Mouse (Mus musculus) hindbrain, embryonic 13.5 days (tissue): ENCODE results near the gene Frem1. TPM values are rescaled to one million over a fixed set of nuclear protein-coding genes. Genes with fewer than 3 reads are reported as not detected.

ENCODE experiments used
- ATAC-seq: fragments of 200-750 bp; cut with Nextera tagmentation; 2 replicates; pipeline ENCODE4 v1.8.0; 2017; ENCODE audit warnings: moderate TSS enrichment; ENCODE audit not compliant: low FRiP score
- H3K27ac ChIP-seq: fragments of 300-500 bp; sonication (generic); 2 replicates; pipeline ENCODE4 v1.5.1; 2015; ENCODE audit warnings: inconsistent platforms, mild to moderate bottlenecking, moderate library complexity
- H3K27me3 ChIP-seq: fragments of 300-500 bp; sonication (generic); 2 replicates; pipeline ENCODE4 v1.6.1; 2015; ENCODE audit warnings: mild to moderate bottlenecking, inconsistent platforms
- H3K36me3 ChIP-seq: fragments of 300-500 bp; sonication (generic); 2 replicates; pipeline ENCODE4 v1.6.1; 2015; ENCODE audit warnings: mild to moderate bottlenecking, inconsistent platforms
- H3K4me1 ChIP-seq: fragments of 300-500 bp; sonication (generic); replicated peaks from 2 replicates; pipeline ENCODE4 v1.6.1; 2015; ENCODE audit warnings: inconsistent platforms
- H3K4me2 ChIP-seq: fragments of 300-500 bp; sonication (generic); 2 replicates; pipeline ENCODE4 v1.6.1; 2015; ENCODE audit warnings: inconsistent platforms, mild to moderate bottlenecking, moderate library complexity
- H3K4me3 ChIP-seq: fragments of 300-500 bp; sonication (generic); 2 replicates; pipeline ENCODE4 v1.5.1; 2015; ENCODE audit warnings: mild to moderate bottlenecking, inconsistent platforms
- H3K9ac ChIP-seq: fragments of 300-500 bp; sonication (generic); 2 replicates; pipeline ENCODE4 v1.6.1; 2015; ENCODE audit warnings: mild to moderate bottlenecking, inconsistent platforms
- H3K9me3 ChIP-seq: fragments of 300-500 bp; sonication (generic); 2 replicates; pipeline ENCODE4 v1.6.1; 2016; ENCODE audit warnings: inconsistent platforms
- WGBS: fragments of 180-500 bp; shearing (Covaris S2); methylation state at CpG from one replicate; pipeline ENCODE4 v1.1.7; 2015; 5-methylcytosine and 5-hydroxymethylcytosine counted together
- polyA plus RNA-seq: library from polyadenylated mRNA; unstranded; fragments of >200 nt; fragmentation: Nextera tagmentation; extraction: Ambion mirVana; gene quantifications from 2 replicates; pipeline ENCODE4 v1.2.1, GENCODE M21; 2015

Frem1 gene
- polyA plus RNA-seq, 1 experiment from 2014 or later, result 3.4 TPM

DNA sequence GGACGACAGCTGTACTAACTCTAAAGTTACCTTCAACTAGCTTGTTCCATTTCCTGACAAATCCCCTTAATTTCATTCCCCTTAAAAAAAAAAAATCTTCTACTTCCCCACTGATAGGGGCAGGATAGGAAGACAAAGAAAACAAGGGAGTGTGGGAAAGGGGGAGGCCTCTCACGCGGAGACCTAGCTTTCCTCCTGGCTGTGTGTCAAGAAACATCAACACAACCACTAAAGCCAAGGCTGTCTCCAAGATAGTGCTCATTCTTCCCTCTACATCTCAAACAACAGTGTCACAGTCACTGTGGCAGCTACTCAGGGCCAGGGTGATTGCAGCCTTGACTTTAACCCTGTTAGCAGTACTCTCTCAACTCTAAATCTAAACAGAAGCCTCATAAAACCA lies 191.6 kb downstream of the Frem1 start:
- ATAC-seq, result no peak
- Histone ChIP-seq H3K9me3 (no peaks in the 10 kb centered on the region), H3K27ac (peak overlapping the region; percentile 30; the same call in 1 of the 2 replicates), H3K9ac (no peak overlapping the region), H3K4me3 (no peak overlapping the region), H3K36me3 (no peaks in the 10 kb centered on the region), H3K4me2 (no peak overlapping the region), H3K4me1 (peaks cover 21% of the 10 kb centered on the region), H3K27me3 (no peaks in the 10 kb centered on the region)
- 33% methylated on average over 3 of the region's 3 CpGs for WGBS

- Histone ChIP-seq H3K9me3 (no peaks in the 10 kb centered on the region), H3K4me2 (peak within 1 kb of the TSS; percentile 67), H3K27me3 (no peaks in the 10 kb centered on the region), H3K27ac (peak within 1 kb of the TSS; percentile 95), H3K36me3 (no peaks in the 10 kb centered on the region), H3K4me1 (peaks cover 21% of the 10 kb centered on the region), H3K9ac (peak within 1 kb of the TSS; percentile 92), H3K4me3 (peak within 1 kb of the TSS; percentile 76)
- under 1% methylated on average over 70 of the region's 82 CpGs for WGBS
- peak; percentile 94 for ATAC-seq
Observed at GRCm38 (mm10) chr4:82859131-82860125, 192.7 kb downstream of the Frem1 start, which contains the start of gene Zdhhc21. Gene Zdhhc21 (minus strand): TSS chr4:82859958.

- no peak for ATAC-seq
- Histone ChIP-seq H3K4me3 (peak overlapping the region; percentile 76), H3K27ac (peak overlapping the region; percentile 95), H3K36me3 (no peaks in the 10 kb centered on the region), H3K27me3 (no peaks in the 10 kb centered on the region), H3K4me2 (peak overlapping the region; percentile 67), H3K9me3 (no peaks in the 10 kb centered on the region), H3K9ac (peak overlapping the region; percentile 92), H3K4me1 (peaks cover 21% of the 10 kb centered on the region)
- WGBS, result 23% methylated on average over 4 of the region's 4 CpGs
Observed at GRCm38 (mm10) chr4:82858431-82859010, 193.6 kb downstream of the Frem1 start.

- WGBS, result 90% methylated on average over 3 of the region's 3 CpGs
- no peak overlapping the region for H3K27ac ChIP-seq
- 0 out of 2 replicates have a peak overlapping the region, but pooled peaks have one; percentile 29 for H3K9ac ChIP-seq
- no peaks in the 10 kb centered on the region for H3K9me3 ChIP-seq
- H3K4me2 ChIP-seq, result no peak overlapping the region
- H3K4me1 ChIP-seq, result peaks cover 21% of the 10 kb centered on the region
- H3K36me3 ChIP-seq, result peaks cover 5% of the 10 kb centered on the region; the same call in 1 of the 2 replicates
- no peaks in the 10 kb centered on the region for H3K27me3 ChIP-seq
- ATAC-seq, result no peak
- no peak overlapping the region for H3K4me3 ChIP-seq
Observed at GRCm38 (mm10) chr4:82856986-82857385, 195.2 kb downstream of the Frem1 start.

GRCm38 (mm10) chr4:82853809-82854208 lies 198.3 kb downstream of the Frem1 start:
- no peak overlapping the region for H3K27ac ChIP-seq
- H3K9ac ChIP-seq, result no peak overlapping the region
- H3K4me1 ChIP-seq, result peaks cover 17% of the 10 kb centered on the region
- no peak overlapping the region for H3K4me2 ChIP-seq
- H3K9me3 ChIP-seq, result no peaks in the 10 kb centered on the region
- WGBS, result 91% methylated on average over 2 of the region's 2 CpGs
- ATAC-seq, result no peak
- H3K36me3 ChIP-seq, result peaks cover 5% of the 10 kb centered on the region; the same call in 1 of the 2 replicates
- H3K27me3 ChIP-seq, result no peaks in the 10 kb centered on the region
- no peak overlapping the region for H3K4me3 ChIP-seq

- WGBS, result 60% methylated on average over 5 of the region's 5 CpGs
- no peak overlapping the region for H3K9ac ChIP-seq
- H3K27ac ChIP-seq, result no peak overlapping the region
- H3K4me2 ChIP-seq, result no peak overlapping the region
- H3K4me1 ChIP-seq, result no peaks in the 10 kb centered on the region
- peaks cover 8% of the 10 kb centered on the region for H3K36me3 ChIP-seq
- no peaks in the 10 kb centered on the region for H3K27me3 ChIP-seq
- no peak overlapping the region for H3K4me3 ChIP-seq
- no peaks in the 10 kb centered on the region for H3K9me3 ChIP-seq
- ATAC-seq, result no peak
Observed at GRCm38 (mm10) chr4:82848552-82849234, 203.4 kb downstream of the Frem1 start.

Other genes starting within 250 kb of the Frem1 start
- 14.7 and 17.1 TPM in 2 replicates for gene Zdhhc21, start 192.4 kb downstream of the Frem1 start, polyA plus RNA-seq
- gene Cer1, start 167.2 kb downstream of the Frem1 start, polyA plus RNA-seq, result 0.14 TPM in 1 of 2 replicates, not detected in the other